Mouse (Mus musculus) embryo, embryonic 10 days (tissue): ENCODE measurements around the gene Espn.

Source experiments
- DNase-seq: peaks from one replicate; pipeline ENCODE4 v3.0.0-alpha.2; 2015; ENCODE audit warnings: low spot score

Espn gene

DNA sequence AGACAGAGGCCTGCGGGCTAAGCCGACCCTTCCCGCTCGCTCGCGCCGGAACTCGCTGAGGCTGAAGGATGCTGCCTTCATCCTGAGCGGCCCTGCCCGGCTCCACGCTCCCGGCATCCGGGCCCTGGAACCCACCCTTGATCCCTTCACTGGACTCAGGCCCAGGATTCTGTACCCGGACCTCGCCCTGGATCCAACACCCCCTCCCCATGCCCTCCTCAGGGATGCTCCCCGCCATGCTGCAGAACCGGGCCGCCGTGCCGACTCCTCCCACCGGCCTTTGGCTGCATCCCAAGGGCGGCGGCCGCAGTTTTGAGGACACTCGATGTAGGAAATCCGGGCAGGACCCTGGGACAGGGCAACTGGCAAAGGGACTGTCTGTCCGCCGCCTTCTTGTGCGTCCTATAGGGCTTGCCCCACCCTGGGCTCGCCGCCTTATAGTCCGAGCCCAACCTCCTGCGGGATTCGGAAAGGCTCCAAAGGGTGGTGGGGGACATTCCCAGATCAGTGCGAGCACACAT, 26.2 kb upstream of the Espn start:
- peak; percentile 54 for DNase-seq

DNA sequence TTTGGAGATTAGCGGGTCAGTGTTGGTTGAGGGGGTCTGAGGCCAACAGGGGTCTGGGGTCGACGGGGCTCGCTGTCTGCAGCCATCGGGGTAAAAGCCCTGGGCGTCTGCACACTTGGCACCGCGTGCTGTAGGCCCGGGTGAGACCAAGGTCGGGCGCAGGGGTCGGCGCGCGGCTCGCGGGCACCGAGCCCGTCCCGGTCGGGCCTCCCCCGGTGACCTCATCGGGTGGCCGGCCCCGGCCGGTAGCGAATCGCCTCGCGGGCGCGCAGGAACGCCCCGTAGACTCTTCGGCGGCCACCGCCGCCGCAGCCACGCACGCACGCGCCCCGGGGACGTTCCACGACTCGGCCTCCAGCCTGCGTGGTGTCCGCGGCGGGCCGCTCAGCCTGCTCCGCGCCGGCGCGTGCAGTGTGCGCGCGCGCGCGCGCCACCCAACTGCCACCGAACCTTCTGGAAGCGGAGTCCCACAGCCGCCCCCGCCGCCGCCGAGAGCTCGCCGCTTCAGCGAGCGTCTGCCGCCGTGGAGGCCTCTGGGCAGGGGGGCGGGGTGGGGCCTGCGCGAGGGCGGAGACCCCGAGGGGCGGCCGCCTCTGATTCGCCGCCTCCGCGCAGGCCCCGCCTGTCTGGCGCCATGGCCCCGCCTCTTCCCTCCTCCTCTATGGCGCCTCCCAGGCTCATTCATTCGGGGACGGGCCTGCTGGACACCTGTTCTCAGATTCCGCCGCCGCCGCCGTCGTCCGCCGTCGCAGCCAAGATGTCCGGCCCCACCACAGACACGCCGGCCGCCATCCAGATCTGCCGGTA, 25.6 kb upstream of the Espn start, which contains the start of gene Acot7:
Acot7 (plus strand) TSS at position 598 of the 807 bp plus-strand sequence.
- peak; percentile 96 for DNase-seq

DNA sequence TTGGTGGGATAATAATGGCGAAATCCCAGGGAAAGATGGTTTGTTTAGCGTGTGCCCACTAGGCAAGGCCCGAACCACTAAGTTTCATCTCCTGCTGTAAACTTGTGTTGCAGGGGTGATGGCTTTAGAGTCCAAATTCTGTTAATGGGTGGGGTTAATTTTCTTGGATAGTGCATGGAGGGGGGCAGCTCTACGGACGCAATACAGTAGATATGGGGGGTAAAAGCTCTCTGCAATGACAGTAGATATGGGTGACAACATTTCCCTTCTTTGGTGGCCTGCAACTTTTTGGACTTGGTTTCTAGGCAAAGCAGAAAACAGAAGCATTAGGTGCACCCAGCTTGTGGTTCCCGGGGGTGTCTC, 25.0 kb upstream of the Espn start:
- no peak for DNase-seq

DNA sequence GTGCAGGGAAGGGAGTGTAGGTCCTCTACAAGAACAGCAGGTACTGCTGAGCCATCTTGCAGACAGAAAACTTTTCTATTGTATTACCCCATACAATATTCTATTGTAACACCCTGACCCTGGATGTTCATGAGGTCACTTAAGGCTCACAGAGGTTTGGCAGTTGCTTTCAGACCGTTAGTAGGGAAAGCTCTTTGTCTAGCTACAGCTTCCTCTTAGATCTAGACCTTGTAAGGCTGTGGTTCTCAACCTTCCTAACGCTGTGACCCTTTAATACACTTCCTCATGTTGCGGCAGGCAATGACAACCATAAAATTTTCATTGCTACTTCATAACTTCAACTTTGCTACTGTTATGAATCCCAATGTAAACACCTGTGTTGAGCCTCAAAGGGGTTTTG, 24.5 kb upstream of the Espn start:
- DNase-seq = no peak

DNA sequence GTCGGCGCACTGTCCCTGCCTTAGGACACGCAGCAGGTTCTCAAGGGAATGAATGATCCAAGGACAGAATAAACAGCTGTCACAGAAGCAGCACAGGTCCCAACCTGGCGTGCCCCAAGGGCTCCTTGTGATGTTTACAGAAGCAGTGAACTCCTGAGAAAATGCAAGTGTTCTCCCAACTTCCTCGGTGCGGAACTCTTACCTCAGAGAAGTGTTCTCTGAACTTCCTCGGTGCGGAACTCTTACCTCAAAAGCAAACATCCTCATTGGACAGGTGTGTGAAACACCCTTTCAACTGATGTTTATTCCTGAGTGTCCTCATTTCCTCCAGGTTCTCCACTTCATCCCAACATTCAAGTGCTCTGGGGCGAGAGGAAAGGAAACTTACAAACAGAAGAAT, 21.8 kb upstream of the Espn start:
- DNase-seq = no peak

DNA sequence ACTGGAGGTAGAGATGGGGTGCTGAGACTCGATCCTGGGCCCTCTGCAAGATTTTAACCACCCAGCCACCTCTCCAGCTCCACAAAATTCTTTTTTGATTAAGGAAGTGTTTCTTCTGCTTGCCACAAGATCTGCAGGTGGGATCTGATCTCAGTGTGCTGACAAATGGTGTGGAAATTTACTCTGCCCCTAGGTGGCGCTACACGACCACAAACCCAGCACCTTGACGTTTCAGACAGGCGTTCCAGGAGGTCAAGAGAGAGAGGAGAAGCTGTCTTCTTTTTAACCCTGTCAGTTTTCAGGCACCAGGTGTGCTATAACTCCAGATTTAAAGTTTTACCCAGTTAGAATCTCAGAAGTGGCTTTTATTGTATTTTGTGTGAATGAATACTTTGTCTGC, 20.9 kb upstream of the Espn start:
- peak; percentile 89 for DNase-seq

DNA sequence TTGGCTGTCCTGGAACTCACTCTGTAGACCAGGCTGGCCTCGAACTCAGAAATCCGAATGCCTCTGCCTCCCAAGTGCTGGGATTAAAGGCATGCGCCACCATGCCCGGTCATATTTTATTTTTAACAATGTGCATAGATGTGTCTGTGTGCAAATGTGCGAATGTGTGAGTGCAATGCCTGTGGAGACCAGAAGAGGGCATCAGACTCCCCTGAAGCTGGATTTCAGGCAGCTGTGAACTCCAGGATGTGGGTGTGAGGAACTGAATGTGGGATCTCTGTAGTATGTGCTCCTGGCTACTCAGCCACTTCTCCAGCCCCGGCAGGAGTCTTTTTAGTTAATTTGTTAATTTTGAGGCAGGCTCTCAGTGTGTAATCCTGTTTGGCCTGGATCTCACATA, 19.4 kb upstream of the Espn start:
- no peak for DNase-seq

DNA sequence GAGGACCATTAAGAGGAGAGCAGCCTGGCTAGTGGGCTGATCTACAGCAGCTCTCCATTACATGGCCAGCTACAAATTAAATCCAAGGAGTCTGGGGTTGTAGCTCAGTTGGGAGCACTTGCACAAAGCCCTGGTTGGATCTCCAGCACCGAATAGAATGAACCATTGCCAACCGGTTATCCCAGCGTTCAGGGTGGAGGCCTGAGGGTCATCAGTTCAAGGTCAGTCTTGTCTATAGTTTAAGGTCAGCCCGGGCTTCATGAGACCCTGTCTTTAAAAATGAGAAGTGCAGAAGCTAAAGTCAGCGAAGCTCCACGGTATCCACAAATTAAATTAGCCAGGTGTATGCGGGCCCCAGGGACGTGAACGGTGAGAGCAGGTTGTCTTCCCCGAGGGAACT, 18.1 kb upstream of the Espn start:
- DNase-seq = no peak

DNA sequence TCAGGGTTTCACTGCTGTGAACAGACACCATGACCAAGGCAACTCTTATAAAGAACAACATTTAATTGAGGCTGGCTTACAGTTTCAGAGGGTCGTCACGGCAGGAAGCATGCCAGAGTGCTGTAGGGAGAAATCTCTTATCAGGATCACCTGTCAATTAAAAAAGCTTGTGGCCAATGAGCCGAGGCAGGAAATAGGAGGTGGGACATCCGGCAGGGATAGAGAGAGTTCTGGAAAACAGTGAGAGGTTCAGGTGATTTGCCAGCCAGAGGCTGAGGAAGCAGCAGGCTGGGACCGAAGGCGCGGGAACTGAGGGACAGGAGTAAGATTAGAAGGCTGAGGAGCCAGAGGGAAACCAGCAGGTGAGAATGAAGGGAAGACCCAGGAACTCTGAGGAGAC, 16.9 kb upstream of the Espn start:
- DNase-seq = no peak

DNA sequence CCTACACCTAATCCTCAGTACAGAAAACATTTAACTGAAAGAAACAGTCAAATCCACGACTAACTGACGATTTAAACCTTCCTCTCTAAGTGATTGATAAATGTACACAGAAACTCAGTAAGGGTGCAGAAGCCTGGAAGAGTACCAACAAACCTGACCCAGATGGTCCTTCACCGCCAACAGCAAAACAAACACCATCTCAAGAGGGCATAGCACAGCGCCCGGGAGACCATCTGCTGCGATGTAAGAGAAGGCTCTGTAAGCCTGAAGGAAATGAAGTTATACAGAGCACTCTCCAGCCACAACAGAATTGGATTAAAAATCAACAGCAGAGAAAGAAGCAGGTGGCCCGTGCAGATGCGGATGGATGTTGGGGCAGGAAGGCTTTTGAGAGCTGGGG, 15.9 kb upstream of the Espn start:
- no peak for DNase-seq

DNA sequence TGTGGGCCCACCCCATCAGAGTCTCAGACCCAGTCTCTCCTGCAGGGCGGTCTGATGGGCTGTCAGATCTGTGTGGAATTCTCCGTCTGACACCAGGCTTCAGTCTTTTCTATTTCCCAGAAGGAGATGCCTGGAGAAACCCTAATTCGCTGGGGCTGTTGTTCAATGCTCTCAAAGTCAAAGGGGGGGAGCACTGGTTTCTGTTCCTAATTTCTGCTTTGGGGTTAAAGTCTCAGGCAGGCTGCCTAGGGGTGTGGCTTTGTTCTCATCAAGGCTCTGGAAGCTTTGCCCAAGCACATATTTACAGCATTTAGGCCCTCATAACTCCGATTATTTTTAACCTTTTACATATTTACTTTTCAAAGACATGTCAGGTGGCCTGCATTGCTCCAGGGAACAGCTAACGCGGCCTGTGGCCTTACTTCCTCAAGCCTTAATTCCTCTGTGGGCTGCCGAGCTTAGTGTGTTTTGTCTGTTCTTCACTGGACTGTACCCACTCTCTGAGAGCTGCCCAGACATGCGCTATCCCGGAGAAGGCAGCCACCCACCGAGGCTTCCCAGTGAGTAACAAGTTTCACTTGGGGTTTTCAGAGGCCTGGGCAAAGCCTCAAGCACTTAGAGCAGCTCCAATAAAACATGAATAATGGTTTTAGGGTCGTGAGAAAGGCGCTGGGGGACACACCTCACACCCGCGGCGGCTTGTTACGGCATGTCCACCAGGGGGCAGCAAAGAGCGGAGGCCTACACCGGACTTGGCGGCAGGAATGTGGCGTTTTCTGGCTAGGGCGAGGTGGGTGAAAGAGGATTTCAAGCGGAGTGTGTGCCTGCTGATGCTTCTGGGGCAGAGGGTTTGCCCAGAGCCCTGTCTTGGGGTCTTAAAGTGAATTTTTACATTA, 13.1 kb upstream of the Espn start:
- peak; percentile 77 for DNase-seq

DNA sequence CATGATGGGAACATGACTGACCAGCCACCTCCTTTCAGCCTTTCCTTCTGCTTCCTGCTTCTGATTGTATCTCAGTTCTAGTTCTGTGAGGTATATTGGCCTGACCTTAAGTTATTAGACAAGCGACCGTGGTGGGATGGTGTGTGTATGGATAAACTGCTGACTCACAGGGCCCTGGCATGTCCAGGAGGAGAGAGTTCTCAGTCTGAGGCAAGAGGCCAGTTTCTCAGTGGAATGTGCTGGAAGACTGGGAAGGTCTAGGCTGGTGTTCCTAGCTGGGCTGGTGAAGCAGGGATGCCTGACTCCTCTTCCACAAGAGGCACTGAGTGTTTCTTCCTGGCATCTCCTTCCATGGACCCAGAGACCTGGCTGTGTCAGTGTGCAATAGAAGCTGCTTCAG, 10.6 kb upstream of the Espn start:
- no peak for DNase-seq

DNA sequence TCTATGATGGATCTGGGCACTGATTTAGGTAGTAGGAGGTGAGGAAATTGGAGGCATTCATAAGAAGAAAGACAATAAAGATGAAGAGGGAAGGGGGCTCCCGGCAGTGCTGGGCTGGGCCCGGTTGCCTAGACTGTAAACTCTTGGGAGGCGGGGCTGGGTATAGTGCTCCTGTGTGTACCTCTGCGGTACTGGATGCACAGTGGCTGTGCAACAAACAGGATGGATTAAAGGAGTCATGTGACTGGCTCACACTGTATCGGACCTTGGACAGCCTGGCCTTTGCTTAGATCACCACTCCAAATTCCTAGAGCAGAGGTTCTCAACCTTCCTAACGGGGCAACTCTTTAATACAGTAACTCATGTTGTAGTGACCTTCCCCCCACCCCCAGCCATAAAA, 9.4 kb upstream of the Espn start:
- DNase-seq = no peak

DNA sequence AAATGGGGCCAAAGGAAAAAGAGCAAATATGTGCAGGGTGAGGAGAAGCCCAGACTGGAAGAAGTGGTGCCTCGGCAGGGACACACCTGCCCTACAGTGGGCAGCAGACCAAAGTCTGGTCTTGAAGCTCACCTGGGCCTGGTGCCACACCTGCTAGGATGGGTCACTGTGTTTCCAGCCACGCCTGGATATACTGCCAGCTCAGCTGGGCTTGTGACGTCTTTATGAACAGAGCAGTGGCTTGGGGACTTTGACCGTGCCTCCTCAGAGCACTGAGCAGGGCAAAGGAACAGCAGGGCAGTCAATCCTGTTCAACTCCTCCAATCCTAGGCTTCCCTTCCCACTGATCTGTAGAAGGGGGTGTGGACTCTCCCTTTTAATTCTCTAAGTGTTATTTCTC, 8.6 kb upstream of the Espn start:
- DNase-seq = no peak

DNA sequence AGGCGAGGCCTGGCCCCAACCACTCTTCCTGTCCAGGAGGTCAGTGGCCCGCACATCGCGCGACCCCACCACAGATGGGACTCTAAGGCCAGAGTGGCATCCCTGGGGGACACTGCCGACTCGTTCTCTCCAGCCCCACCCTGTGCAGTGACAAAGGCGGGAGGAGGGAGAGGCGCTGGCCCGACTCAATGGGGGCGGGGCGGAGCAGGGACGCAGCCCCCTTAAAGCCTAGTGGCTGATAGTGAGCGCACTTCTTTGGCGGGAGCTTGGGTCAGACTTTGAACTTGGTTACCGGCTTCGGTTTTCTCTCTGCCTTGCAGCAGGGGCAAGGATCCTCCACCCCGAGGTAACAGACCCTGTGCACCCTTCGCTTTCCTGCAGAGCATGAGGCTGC, 7.1 kb upstream of the Espn start:
- no peak for DNase-seq

DNA sequence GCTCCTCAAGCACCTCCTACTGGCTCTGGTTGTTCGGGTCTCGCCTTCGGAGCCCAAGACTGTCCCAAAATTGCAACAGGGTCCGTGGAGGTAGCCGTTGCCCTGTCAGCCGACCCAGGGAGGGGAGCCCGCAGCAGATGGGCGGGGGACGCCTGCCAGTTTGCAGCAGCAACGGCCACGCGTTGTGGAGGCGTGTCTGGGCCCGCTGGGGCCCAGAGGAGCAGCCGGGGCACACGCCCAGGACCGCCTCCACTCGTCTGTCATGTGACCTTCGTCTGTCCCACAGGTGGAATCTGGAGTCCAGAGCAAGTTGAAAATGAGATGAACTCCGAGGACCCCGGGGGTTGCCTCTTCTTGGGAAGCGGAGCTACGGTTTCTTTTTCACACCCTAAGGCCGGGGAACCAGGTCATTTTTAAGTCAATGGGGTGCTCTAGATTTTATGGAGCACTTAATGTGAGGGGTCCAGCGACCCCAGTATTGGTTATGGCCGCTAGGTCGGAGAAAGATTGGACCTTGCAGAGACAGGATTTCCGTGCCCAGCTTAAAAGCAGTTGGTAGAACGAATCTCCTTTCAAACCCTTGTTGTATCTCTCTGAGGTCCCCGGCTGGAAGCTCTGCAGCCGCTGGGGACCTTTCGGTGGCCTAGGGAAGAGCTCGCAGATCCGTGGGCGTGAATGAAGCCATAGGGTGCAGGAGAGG, 6.6 kb upstream of the Espn start, which contains the start of gene Hes2:
Hes2 (plus strand) TSS at position 283 of the 700 bp plus-strand sequence.
- DNase-seq = no peak

DNA sequence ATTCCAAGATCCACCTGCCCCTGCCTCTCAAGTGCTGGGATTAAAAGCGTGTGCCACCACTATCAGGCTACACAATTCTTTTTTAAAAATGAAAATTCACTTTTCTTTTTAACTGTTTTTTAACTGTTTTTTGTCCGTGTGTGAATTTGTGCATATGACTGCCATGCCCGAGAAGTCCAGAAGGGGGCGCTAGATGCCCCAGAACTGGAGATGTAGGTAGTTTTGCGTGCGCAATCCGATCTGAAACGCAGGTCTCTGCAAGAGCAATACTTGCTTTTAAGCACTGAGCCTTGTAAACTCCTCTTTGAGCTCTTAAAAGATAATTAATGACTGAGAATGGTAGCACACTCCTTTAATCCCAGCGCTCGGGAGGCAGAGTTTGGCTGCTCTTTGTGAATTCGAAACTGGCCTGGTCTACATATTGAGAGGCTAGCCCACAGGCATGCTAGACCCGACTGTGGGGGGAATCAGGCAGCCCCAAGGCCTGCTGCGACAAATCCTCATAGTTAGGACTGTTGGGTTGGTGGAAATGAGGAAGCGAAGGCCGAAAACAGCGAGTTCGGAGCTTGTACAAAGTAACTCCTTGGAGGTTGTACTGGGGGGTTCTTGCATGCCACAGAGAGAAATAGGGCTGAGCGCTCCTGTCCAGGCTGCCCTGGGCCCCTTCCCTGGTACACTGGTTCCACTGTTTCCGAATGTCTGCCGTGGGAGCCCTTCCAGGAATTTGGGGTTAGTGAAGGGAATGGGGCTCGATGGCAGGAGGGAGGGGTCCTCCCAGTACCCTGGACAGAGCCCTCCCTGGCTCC, 5.8 kb upstream of the Espn start:
- peak; percentile 49 for DNase-seq

DNA sequence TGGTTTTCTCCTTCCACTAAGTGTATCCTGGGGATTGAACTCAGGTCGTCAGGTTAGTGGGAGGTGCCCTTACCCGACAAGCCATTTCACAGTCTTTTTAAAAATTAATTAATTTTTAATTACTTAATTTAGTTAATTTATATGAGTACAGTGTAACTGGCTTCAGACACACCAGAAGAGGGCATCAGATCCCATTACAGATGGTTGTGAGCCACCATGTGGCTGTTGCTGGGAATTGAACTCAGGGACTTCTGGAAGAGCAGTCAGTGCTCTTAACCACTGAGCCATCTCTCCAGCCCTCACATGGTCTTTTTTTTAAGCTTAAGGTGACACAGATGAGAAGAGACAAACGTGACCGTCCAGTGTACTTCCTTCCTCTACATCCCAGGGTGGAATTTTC, 2.8 kb upstream of the Espn start:
- no peak for DNase-seq

DNA sequence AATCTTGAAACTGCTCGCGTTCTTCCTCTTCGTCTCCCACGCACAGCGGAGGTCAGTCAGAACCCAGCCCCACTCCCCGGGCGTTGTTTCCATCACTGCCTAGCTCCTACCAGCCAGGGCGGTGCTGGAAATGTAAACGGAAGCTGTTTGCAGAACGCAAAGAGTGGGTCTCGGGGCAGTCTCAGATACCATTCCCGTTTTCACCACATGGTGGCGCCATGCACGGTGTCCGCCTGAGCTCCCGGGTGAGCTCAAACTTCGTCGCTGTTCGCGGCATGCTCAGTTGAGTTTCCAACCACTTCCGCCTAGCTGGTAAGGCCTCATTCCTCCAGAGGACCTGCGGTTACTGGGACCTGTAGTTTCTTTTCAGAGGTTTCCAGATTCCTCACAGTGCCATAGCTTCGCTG, 1.6 kb upstream of the Espn start:
- peak; percentile 93 for DNase-seq

DNA sequence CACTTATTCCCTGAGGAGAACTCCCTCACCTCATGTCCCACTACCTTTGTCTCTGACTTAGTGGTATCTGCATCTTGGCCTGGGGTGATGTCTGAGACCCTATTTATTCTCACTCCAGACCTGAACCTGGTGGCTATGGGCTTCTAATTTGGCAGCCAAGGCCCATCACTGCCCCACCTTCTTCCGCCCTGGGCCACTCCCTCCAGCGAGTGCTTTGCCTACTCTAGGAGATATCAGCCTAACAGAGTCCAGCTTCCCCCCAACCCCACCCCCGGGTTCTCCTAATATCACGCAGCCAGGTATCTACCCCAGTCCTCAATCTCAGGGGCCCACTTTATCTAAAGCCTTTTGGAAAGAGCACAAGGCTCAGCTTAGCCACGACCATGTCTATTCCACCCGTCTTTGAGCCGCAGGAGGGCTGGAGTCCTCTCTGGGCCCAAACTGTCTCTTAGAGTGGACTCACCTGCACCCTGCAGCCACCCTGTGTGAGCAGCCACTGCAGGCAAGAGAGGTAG, 663 bp downstream of the Espn start:
- DNase-seq = no peak

DNA sequence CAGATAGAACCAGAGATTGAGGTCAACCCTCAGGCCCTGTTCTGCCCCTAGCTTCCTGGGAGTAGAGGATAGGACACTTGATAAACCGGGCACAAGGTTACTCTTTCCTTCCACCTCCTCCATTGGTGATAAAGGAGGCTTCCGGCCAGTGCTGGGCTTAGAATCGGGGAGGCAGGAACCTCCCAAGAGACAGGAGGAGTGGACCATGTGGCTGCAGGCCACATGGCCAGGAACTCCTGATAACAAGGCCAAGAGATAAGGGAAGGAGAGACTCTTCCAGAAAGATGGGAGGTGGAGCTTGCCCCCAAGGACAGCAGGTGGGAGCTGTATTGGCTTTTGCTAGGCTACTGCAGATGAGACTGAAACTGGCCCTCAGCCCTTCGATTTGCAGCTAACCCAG, 1.6 kb downstream of the Espn start:
- no peak for DNase-seq
